Mouse (Mus musculus) heart, postnatal 25 days (tissue): ENCODE results near the gene Sptbn1. TPM values are rescaled to one million over a fixed set of nuclear protein-coding genes. Genes with fewer than 3 reads are reported as not detected.

ENCODE experiments used
- DNase-seq: peaks from one replicate; pipeline ENCODE4 v3.0.0; 2022; ENCODE audit warnings: low spot score
- intact Hi-C: fragments of 180-260 bp; cut with DNase I; formaldehyde crosslinking; loops from one replicate; pipeline ENCODE4 v1.15.1; 2025
- total RNA-seq, 2 experiments: library from RNA; stranded (reverse); gene quantifications; 2 replicates each; pipeline ENCODE4 v1.2.3; 2021

The Sptbn1 gene
- total RNA-seq, 2 experiments from 2014 or later, result 487 to 529 TPM

DNA sequence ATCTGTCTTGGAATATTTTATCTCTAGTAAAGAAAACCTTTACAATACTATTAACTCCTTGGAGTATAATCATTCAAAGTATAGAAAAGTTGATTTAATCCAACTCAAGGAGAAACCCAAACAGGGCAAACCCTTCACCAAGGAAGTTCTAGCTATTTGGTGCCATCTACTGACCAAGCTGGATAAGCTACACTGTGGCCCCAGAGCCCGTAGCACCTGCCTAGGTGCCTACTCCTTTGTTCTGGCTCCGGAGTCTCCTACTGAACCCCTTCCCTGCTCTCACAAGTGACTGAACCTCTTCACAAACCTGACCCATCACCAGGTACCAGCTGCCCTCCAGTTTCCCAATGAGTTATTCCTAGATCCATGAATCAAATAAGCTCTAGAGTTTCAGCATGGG is 45.3 kb downstream of the Sptbn1 start:
- no peak for DNase-seq
- intact Hi-C loops, result loop anchor here (5.0 kb wide), 1 partner anchor 75 kb away; no protein-coding TSS in a partner anchor

DNA sequence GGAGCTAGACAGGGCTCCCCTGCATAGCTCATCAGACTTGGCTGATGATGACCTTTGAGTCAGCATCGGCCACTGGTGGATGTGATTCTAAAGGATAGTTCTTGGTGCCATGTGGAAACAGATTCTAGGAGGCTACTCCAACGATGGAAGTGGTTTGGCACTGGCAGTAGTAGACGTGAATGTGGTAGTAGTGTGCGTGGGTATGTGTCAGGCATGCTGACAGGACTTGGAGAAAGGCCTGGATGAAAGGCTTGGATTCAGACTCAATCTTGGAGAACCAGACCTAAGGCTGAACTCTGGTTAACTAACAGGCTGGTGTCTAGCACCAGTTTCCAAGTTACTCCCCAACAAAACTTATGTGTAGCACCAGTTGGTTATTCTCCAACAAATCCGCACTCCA is 46.9 kb downstream of the Sptbn1 start:
- intact Hi-C loops, result loop anchor here (5.0 kb wide), 1 partner anchor 74 kb away; no protein-coding TSS in a partner anchor

DNA sequence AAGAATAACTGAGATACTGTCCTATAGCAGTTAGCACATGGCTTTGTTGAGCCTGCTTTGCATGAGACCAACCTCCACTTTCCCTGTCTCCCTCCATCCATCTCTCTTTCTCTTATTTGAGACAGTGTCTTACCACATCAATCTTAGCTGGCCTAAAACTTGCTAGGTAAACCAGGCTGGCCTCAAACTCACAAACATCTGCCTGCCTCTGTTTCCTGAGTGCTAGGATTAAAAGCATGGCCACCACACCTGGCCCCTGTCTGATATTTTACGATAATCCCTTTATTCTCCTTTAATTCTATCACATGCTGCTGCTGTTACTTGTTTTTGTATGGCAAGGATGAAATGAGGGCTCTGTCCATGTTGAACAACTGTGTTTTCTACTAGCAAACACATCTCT is 49.6 kb downstream of the Sptbn1 start:
- intact Hi-C loops, result no loop called here
- DNase-seq, result no peak

More for the DNA sequence above, 46.9 kb downstream of the Sptbn1 start:
- DNase-seq, result no peak

DNA sequence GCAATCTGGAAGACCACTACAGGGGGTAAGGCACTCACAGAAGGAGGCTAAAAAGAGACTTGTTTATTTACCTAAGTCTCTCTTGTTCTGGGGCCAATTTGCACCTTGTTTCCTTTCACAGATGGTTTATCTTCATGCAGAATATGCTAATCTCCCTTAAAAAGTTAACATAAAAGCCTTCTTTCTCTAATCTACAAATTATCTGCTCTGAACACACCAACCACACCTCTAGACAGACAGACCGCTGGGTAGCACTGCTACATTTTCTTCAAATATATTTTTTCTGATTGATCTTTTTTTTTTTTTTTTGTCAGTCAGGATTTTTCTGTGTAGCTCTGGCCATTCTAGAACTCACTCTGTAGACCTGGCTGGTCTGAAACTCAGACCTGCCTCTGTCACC is 50.5 kb downstream of the Sptbn1 start:
- no peak for DNase-seq
- intact Hi-C loops, result loop anchor here (2.0 kb wide), 1 partner anchor 13 kb away; no protein-coding TSS in a partner anchor

DNA sequence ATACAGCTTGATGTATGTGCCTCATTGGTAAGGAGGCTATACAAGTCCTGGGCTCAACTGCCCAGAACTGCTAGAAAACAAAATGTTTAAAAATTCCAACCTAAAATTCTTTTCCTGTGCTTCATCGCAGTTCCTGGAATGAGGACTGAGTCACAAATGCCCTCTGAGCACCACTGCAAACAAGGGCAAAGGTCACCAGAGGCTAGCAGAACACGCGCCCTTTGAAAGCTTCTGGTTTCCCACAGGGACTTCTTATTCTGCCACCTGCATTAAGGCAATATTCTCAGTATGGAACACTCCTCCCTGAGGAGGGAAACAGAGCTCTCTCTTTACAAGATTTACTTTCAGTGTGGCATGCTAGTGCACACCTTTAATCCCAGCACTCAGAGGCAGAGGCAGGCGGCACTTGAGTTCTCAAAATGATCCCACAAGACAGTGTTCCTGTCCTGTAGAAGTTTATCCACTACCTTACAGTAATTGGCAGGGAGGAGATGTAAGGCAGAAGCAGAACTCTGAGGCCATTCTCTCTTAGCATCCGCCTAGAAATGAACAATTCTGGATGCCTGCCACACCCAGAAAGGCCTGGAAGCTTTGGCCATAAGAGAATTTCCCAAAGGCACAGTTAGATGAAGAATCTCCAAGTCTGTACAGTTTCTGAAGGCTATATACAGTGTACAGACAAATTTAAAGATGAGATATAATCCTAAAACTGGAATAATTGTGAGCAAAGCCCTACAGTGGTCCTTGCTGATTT is 56.1 kb downstream of the Sptbn1 start:
- no peak for DNase-seq
- intact Hi-C loops, result loop anchor here (5.0 kb wide), 1 partner anchor 60 kb away; no protein-coding TSS in a partner anchor

DNA sequence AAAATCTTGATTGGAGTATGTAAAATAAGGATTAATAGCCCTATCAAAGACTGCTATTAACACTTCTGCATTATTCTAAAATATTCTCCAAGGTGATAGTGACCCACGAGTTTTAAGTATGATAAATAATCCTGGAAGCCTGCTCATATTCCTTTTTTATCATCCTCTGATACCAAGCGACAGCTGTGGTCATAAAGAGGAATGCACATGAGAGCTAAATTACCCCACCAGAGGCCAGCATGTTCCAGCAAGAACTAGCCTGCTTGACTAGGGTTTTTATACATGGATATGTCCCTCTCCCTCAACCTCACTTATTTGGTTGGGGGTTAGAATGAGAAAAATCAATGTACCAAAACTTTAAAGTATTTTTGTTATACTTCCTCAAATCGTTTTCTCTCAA is 56.8 kb downstream of the Sptbn1 start:
- no peak for DNase-seq
- intact Hi-C loops, result loop anchor here (5.0 kb wide), 1 partner anchor 59 kb away; no protein-coding TSS in a partner anchor

DNA sequence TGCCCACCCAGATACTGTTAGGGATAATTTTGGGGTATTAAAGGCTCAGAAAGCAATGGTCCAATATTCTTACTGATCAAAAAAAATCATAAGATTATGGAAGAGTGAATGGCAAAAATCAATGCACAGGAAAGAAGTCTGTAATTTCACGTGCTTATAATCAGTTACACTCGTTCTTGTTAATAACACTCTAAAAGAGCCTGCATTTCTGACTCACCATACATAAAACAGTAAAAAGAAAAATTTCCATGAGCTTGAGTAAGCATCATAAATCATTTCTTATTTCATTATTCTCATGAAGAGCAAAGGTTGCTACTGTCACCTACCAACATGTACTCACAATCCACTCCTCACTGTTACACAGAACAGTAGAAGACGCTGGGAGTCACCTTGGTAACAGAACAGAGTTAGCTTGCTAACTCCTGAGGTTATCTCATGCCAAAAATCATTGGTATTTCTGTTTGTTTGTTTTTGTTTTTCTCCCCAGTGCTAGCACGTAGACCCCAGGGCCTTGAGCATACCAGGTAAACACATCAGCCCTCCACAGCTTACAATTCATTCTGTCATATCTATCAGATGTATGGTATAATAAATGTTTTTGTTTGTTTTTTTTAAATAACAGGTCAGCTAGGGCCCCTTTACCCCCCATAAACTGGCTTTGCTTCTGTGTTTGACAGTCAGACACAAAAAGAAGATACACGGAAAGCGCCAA is 57.7 kb downstream of the Sptbn1 start:
- DNase-seq, result no peak
- intact Hi-C loops, result loop anchor here (5.0 kb wide), 1 partner anchor 58 kb away; no protein-coding TSS in a partner anchor

DNA sequence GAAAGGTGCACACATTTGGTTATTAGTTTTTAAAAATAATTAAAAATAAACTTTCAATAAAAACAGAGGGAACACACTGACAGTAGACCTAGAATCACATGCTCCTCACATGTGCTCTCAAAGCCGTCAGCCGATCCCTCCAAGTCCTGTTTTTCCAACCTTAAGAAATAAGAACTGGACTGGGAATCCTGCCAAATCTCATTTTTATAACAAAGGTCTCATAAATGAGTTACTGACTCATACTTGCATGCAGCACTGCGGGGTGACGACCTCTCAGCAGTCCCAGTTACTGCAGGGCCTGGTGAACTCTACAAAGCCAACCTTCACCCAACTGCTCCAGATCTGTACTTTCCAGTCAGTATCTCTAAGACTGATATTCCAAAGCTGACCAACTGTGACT is 58.5 kb downstream of the Sptbn1 start:
- intact Hi-C loops, result no loop called here
- DNase-seq, result peak; percentile 17

DNA sequence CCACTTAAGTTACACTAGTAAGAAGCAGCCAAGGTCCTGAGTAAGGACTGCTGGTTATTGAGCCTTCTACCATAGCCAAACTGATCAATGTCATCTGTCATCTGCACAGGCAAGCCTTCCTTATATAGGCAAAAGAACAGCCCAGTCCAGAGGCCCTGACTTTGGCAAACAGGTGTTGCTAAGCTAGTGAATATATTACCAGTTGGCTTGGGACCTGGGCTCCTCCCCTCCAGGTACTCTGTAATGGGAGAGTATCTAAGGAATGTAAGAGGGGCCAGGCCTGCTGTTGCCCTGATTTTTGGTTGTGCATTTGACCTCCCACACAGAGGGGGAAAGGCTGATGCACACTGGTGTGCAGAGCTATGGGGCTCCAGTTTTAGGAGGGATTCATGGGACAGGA is 63.6 kb downstream of the Sptbn1 start:
- intact Hi-C loops, result no loop called here
- no peak for DNase-seq

DNA sequence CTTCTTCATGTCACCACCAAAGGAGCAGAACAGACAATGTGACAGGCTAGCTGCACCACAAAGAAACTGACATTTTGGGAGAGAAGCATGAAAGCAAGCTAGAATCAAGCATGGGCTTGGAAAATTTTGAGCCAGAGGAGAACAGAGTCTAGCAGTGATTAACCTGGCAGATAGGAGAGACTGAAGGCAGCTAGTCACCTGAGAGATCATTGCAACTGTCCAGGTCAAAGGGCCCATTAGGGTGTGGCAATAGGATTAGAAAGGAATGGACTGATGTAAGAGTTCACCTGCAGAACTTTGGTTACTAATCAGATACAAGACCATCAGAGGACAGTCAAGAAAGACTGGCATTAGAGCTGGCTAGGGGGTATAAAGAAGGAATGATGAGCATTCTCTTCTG is 67.6 kb downstream of the Sptbn1 start:
- intact Hi-C loops, result no loop called here
- no peak for DNase-seq

DNA sequence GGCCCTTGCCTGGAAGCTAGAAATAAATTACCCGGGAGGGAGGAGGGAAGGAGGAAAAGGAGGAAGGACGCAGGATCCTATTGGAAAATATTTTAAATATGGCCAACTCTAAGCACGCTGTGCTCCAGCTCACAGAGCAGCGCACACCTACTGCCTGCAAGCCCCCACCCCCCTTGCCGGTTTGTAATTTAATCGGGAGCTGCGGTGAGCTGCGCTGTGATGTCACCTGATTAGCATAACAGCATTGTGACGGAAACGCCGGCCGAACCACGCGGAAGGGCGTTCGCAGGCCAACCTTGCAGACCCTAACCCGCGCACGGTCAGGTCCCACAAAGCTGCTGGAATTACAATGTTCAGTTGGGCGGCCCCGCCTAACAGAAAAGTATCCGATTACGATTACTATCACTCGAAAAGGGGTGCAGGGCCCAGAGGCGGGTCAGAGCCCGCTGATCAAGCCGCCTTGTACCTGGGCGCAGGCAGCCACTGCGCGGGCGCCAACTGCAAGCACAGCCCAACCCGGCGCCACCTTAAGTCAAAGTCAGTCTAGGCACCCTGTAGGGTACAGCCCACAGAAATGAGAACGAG is 69.8 kb downstream of the Sptbn1 start:
- intact Hi-C loops, result loop anchor here (5.0 kb wide), 1 partner anchor 36 kb away; no protein-coding TSS in a partner anchor
- peak; percentile 30 for DNase-seq

DNA sequence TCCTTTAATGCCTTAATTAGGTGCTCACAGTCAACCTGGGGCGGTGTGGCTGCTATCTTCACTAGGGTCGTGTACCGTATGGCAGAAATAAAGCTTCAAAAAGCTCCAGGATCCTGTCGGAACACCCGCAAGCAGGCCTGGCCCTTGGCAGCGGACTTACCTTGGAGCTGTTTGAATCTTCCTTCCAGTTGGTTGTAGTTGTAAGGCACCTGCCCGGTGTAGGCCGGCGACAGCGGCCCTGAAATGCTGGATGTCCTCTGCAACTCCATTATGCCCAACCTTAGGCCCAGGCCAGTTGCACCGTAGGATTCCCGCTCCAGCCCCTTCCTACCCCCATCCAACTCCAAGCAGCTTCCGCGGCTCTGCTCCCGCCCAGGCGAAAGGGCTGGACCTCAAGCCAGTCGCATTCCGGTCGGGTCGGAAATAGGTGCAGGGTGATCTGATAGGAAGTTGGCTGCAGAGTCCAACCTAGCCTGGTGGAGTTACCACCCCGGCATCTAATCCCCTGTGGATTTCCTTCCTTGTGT is 70.3 kb downstream of the Sptbn1 start:
- DNase-seq, result peak; percentile 57
- intact Hi-C loops, result loop anchor here (5.0 kb wide), 1 partner anchor 35 kb away; no protein-coding TSS in a partner anchor

DNA sequence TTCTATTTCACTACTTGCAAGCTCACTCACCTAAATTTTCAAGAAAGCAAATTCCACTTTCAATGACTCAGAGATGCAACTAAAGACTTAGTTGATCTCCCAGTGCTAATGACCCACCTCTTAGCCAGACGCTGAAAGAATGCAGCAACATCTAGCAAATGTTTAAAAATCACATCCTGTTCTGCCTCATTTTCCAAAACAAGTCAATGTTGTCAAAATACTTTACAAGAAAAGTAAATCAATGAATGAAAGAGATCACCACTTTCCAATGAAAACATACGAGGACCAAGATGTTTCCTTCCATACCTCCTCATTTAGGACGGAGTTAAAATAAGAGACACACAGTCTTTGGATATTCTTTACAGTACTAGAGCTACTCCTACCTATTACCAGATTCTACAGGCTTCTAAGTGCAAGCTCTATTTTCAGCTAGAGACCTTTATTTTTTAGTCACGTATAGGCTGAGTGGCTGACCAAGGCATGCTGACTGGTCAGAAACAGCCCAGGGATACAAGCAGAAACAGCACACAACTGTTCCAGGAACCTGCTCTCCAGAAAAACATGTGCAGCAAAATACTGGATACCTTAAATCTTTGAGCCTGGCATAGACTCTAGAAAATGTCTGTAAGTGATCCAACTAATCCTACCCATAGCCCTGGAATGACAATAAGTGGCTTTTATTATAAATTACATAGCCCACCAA is 71.5 kb downstream of the Sptbn1 start:
- no peak for DNase-seq
- intact Hi-C loops, result loop anchor here (5.0 kb wide), 1 partner anchor 34 kb away; no protein-coding TSS in a partner anchor

DNA sequence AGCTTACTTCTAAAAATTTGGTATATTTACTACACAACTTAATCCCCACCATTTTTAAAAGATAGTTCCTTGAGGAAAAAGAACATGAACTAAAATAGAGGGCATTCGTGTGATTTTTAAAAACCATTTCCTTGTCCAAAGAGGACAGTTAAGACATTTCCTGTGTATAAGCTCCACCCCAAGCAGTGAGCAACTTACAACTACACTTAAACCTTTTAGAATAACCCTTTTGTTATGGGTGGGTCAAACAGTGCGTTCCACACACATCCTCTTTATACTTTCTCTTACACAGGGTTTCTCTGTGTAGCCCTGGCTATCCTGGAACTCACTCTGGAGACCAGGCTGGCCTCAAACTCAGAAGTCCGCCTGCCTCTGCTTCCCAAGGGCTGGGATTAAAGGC is 72.2 kb downstream of the Sptbn1 start:
- intact Hi-C loops, result loop anchor here (5.0 kb wide), 1 partner anchor 33 kb away; no protein-coding TSS in a partner anchor
- DNase-seq, result no peak

DNA sequence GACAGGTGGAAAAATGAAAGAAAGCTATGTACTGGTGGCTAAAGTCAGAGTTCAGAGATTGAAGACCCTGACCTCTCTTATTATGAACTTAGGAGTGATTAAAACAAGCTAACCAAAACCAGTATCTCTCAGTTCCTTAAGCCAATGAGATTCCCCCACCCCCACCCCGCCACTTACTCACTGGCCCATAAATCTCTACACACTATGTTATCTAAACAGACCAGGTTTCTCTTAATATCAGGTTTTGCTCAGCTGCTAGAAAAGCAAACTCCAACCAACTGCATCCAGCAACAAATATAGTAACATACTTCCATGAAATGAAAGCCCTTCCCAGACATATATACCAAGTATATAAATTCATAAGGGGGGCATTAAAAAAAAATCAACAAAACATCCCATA is 73.2 kb downstream of the Sptbn1 start:
- intact Hi-C loops, result loop anchor here (5.0 kb wide), 1 partner anchor 32 kb away; no protein-coding TSS in a partner anchor
- DNase-seq, result no peak

DNA sequence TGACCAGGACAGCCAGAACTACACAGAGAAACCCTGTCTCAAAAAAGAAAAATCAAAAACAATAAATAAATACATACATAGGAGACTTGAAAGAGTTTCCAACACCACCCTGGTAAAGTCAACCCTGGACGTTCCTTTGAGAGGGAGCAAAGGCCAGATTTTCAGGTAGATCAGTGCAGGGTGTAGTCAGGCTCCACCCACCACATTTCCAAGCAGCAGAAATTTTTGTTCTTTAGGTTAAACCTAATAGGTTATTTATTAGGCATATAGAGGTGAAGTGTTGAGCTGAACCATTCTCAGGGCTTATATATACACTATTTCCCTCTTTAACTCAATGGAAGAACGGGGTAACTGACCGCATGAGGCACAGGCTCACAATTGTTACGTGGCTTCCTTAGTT is 77.0 kb downstream of the Sptbn1 start:
- intact Hi-C loops, result no loop called here
- no peak for DNase-seq

DNA sequence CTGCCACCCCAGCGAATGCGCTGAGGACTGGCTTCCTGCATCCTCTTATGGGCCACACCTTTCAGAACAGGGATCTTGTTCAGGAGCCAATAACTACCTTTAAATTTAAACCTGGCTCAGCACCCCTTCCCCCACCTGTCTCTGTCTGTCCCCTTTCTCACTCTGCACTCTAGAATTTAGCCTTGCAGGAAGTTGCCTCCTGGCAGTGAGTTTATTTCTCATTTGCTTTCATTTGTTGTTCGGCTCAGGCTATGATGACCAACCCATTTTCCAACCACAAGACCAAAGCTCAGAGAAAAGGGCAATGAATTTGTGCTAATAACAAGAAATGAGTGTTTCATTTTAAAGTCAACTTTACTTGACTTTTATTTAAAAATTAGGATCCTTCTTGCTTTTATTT is 77.9 kb downstream of the Sptbn1 start:
- intact Hi-C loops, result no loop called here
- DNase-seq, result no peak

DNA sequence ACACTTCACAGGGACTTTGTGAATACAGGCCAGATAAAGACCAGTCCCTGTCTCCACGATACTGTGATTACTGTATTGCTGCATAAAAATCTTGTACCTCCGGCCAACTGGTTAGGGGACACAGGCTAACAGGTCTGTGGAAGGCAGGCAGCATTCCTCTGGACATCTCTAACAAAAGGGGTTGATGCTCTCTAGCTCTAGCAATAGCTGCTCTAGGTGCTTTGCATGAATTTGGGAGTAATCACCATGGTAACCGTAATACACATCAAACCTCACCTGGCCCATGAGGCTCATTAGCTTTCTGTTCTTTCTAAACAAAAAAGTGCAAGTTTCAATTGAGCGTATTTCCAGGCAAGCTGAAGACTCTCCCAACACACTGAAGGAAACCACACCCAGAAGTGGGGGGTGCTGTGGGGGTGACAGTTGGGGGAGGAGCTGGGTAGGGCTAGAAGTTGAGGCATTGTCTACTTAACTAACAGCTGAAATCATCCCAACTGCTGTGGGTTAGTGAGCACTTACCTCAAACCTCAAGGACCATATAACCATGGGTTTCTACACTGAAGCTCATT is 81.0 kb downstream of the Sptbn1 start:
- intact Hi-C loops, result no loop called here
- DNase-seq, result peak; percentile 19

DNA sequence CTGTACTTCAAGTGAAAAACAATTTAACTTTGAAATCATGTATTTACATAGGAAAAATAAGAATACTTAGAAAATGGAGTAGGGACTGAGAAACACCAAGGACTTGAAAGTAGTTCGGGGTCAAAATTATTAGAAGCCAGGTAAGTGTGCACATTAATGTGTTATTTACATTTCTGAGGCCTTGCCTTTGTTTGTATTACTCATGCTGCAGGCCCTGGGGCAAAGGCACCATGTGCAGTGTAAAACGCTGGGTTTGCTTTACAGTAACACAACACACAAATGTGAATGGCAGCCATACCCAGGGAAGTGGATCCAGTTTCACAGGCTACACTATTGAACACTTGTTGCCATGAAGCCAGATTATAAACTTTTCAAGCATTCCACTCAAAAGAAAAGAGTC is 83.4 kb downstream of the Sptbn1 start:
- intact Hi-C loops, result no loop called here
- no peak for DNase-seq
